Mouse (Mus musculus) liver, embryonic 14.5 days (tissue): ENCODE measurements around the gene Cdh18.

Experiments
- CTCF ChIP-seq: IDR thresholded peaks from 2 replicates; pipeline ENCODE4 v1.5.1; 2016; ENCODE audit warnings: antibody characterized with exemption, low read depth, control low read depth
- EP300 ChIP-seq: IDR thresholded peaks from 2 replicates; pipeline ENCODE4 v1.6.1; 2016; ENCODE audit warnings: antibody characterized with exemption, low read depth

DNA sequence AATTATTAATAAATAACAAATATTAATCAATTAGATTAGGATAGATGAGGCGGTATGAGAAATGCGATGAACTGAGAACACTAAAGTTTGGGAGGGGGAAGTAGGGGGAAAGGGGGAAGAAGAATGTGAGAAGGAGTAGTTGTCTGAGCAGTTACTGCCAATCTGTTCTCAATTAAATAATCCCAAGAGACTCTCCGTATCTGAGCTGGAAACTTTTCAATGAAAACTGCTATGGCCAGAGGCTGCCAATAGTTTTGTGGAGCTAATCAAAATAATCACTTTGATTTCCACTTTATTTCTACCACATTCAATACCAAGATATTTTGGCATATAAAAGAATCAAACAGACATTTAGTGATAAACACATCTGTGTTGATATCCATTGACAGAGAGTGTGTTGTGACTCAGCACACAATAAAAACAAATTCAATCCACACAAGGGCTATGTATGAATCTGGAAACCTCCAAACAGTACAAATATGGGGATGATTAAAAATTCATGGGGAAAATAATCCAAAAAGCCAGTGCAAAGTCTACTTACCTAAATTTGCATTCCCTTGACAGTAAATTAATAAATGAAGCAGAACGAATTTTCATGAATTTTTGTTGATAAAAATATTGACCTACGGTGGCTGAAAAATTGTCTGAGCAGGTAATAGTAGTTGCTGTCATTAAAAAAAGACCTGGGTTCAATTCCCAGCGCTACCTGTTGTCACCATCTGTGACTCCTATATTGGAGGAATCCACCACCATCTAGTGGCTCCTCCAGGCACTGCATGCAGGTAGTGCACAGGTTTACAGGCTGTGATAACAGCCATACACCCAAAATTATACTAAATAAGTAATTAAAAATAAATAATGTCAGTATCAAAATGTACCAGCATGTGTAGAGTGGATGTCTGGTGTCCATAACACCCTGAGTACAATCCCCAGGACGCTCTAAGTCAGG lies 922.0 kb downstream of the Cdh18 start:
- no peak for TF ChIP-seq CTCF
- TF ChIP-seq EP300, result no peak
